Mouse (Mus musculus) C2C12 (cell line): ENCODE data around the gene Smarcad1.
"Not testable (repeated sequence)": the region's sequence is repeated elsewhere in the genome, so short reads cannot be mapped to it uniquely, and the experiment has no call there.

Source experiments
- CTCF ChIP-seq: IDR thresholded peaks from one replicate; pipeline ENCODE4 v1.5.1; 2011; ENCODE audit not compliant: control insufficient read depth, insufficient read depth, insufficient read length
- FOSL1 ChIP-seq: IDR thresholded peaks from one replicate; pipeline ENCODE4 v1.8.0; 2011; ENCODE audit warnings: mild to moderate bottlenecking, low read length; ENCODE audit not compliant: poor library complexity, insufficient read depth, severe bottlenecking
- MYOG ChIP-seq: IDR thresholded peaks from one replicate; pipeline ENCODE4 v1.6.1; 2011; ENCODE audit not compliant: control insufficient read depth, insufficient read length; ENCODE audit errors: extremely low read depth
- USF1 ChIP-seq: IDR thresholded peaks from one replicate; pipeline ENCODE4 v1.6.1; 2011; ENCODE audit warnings: low read depth, mild to moderate bottlenecking, control low read depth, moderate library complexity

DNA sequence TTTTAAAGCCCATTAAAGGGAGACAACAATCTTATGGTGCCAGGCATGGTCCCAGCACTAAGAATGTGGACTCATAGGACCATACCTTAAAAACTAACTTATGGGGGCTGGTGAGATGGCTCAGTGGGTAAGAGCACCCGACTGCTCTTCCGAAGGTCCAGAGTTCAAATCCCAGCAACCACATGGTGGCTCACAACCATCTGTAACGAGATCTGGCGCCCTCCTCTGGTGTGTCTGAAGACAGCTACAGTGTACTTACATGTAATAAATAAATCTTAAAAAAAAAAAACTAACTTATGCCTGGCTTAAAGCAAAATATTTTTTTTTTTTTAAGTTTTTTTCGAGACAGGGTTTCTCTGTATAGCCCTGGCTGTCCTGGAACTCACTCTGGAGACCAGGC is 41.6 kb upstream of the Smarcad1 start:
- TF ChIP-seq CTCF, FOSL1, MYOG, USF1: not testable (repeated sequence)
